Mouse (Mus musculus) heart, embryonic 10.5 days (tissue): ENCODE measurements around the gene E130218I03Rik. TPM values are rescaled to one million over a fixed set of nuclear protein-coding genes. Genes with fewer than 3 reads are reported as not detected.
A peak's percentile ranks its signal among the peaks of the same experiment; 100 is the strongest.

ENCODE experiments used
- DNase-seq: peaks from one replicate; pipeline ENCODE4 v3.0.0-alpha.2; 2017; ENCODE audit warnings: low spot score
- H3K27ac ChIP-seq: fragments of 300-500 bp; sonication (generic); 2 replicates; pipeline ENCODE4 v1.5.1; 2016; ENCODE audit warnings: mild to moderate bottlenecking
- H3K27me3 ChIP-seq: fragments of 300-500 bp; sonication (generic); 2 replicates; pipeline ENCODE4 v1.6.1; 2016; ENCODE audit warnings: mild to moderate bottlenecking; ENCODE audit not compliant: poor library complexity, insufficient read depth, severe bottlenecking
- H3K36me3 ChIP-seq: fragments of 300-500 bp; sonication (generic); 2 replicates; pipeline ENCODE4 v1.6.1; 2016; ENCODE audit warnings: mild to moderate bottlenecking, moderate library complexity
- H3K4me1 ChIP-seq: fragments of 300-500 bp; sonication (generic); 2 replicates; pipeline ENCODE4 v1.6.1; 2016; ENCODE audit warnings: mild to moderate bottlenecking
- H3K4me3 ChIP-seq: fragments of 300-500 bp; sonication (generic); 2 replicates; pipeline ENCODE4 v1.5.1; 2016; ENCODE audit warnings: mild to moderate bottlenecking, moderate library complexity
- H3K9me3 ChIP-seq: fragments of 300-500 bp; sonication (generic); 2 replicates; pipeline ENCODE4 v1.6.1; 2016; ENCODE audit warnings: mild to moderate bottlenecking, moderate library complexity
- WGBS: fragments of 180-500 bp; shearing (Covaris S2); methylation state at CpG from one replicate; pipeline ENCODE4 v1.1.7; 2016; 5-methylcytosine and 5-hydroxymethylcytosine counted together
- polyA plus RNA-seq: library from polyadenylated mRNA; unstranded; fragments of >200 nt; fragmentation: Nextera tagmentation; extraction: Ambion mirVana; gene quantifications from 2 replicates; pipeline ENCODE4 v1.2.1, GENCODE M21; 2016

Gene E130218I03Rik
- polyA plus RNA-seq, 1 experiment from 2014 or later, result 0.19 TPM

- no peaks in the 10 kb centered on the region for H3K9me3 ChIP-seq
- H3K27ac ChIP-seq, result peak overlapping the region; percentile 77
- H3K27me3 ChIP-seq, result no peaks in the 10 kb centered on the region
- H3K4me1 ChIP-seq, result peaks cover 4% of the 10 kb centered on the region; the same call in 1 of the 2 replicates
- 2% methylated on average over 14 of the region's 14 CpGs for WGBS
- peaks cover 28% of the 10 kb centered on the region for H3K36me3 ChIP-seq
- peak overlapping the region; percentile 52 for H3K4me3 ChIP-seq
- peak; percentile 93 for DNase-seq
Observed at GRCm38 (mm10) chr4:134273417-134274345, 30.2 kb downstream of the E130218I03Rik start.

- H3K36me3 ChIP-seq, result peaks cover 43% of the 10 kb centered on the region
- H3K4me1 ChIP-seq, result peaks cover 41% of the 10 kb centered on the region
- 46% methylated on average over 2 of the region's 2 CpGs for WGBS
- H3K9me3 ChIP-seq, result no peaks in the 10 kb centered on the region
- H3K4me3 ChIP-seq, result no peak overlapping the region
- no peaks in the 10 kb centered on the region for H3K27me3 ChIP-seq
- no peak overlapping the region; the same call in 1 of the 2 replicates for H3K27ac ChIP-seq
- no peak for DNase-seq
Observed at GRCm38 (mm10) chr4:134284942-134285341, 41.5 kb downstream of the E130218I03Rik start.

DNA sequence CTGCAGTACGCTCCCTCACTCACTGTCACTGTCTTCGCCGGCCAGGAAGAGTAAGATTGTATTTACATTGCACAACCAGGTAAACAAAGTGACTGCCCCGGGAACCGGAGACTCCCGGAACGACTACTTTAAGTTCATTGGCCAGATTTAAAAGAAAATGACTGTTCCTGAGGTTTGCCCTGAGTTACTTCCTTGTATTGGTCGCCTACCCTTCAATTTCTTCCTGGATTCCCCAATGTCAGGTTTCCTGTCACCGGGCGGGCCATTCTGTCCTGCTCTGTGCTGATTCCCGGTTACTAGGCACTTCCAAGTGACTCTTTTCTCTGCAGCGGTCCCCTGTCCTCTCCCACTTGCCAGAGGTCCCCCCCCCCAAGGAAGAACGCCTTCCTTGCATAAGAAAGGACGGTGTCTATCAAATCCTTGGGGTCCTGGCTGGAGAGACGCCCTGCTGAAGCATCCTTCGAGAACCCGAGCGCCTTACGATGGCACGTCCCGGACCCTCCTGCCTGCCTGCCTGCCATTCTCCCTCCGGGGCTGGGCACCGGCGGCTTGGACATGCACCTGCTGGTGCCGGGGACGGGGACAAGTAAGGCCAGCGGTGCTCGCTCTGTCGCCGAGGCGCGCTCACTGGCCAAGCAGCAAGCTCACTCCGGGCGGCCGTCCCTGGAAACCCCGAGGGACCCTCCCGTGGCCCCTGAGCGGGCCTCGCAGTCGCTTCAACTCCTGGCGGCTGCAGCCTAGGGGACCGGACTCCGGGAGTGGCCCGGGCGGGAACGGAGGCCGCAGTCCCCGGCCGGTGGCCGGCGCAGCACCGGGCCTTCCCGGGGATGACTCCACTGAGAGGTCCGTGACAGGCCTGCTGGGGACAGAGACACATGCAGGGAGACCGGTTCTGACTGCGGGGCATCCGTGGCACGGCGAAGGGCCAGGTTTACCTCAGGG lies 43.0 kb downstream of the E130218I03Rik start:
- peak; percentile 84 for DNase-seq
- no peaks in the 10 kb centered on the region for H3K9me3 ChIP-seq
- WGBS, result 3% methylated on average over 59 of the region's 59 CpGs
- peak overlapping the region; percentile 99 for H3K27ac ChIP-seq
- H3K27me3 ChIP-seq, result no peaks in the 10 kb centered on the region
- H3K36me3 ChIP-seq, result peaks cover 32% of the 10 kb centered on the region
- peak overlapping the region; percentile 99 for H3K4me3 ChIP-seq
- H3K4me1 ChIP-seq, result peaks cover 41% of the 10 kb centered on the region

DNA sequence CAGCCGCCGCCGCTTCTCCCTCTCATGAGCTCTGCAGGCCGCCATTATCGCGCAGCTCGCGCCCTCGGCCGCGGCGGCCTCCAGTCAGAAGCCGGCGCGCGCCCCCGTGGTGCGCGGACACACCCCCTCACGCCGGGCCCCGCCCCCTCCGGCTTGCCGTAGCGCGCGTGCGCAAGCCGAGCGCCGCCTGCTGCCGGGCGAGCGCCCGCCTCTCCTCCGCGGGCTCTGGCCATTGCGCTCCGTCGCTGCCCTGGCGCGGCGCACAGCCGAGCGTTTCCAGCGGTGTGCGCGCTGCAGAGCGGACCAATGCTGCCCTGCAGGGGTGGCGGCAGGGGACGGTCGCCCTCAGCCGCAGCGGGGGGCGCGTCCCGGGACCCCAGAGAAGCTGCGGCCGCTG lies 43.7 kb downstream of the E130218I03Rik start:
- Histone ChIP-seq H3K4me1 (peaks cover 44% of the 10 kb centered on the region), H3K27ac (peak overlapping the region; percentile 99), H3K9me3 (no peaks in the 10 kb centered on the region), H3K36me3 (peaks cover 27% of the 10 kb centered on the region), H3K27me3 (no peaks in the 10 kb centered on the region), H3K4me3 (peak overlapping the region; percentile 99)
- WGBS, result under 1% methylated on average over 59 of the region's 59 CpGs
- peak; percentile 95 for DNase-seq

GRCm38 (mm10) chr4:134287575-134288025 lies 44.1 kb downstream of the E130218I03Rik start, which contains the start of gene Pdik1l:
Gene Pdik1l (minus strand): TSS chr4:134287895.
- H3K36me3 ChIP-seq, result peaks cover 22% of the 10 kb centered on the region
- peak within 1 kb of the TSS; percentile 99 for H3K27ac ChIP-seq
- peaks cover 49% of the 10 kb centered on the region for H3K4me1 ChIP-seq
- peak within 1 kb of the TSS; percentile 99 for H3K4me3 ChIP-seq
- H3K9me3 ChIP-seq, result no peaks in the 10 kb centered on the region
- H3K27me3 ChIP-seq, result no peaks in the 10 kb centered on the region
- DNase-seq, result peak; percentile 90
- WGBS, result under 1% methylated on average over 43 of the region's 43 CpGs

DNA sequence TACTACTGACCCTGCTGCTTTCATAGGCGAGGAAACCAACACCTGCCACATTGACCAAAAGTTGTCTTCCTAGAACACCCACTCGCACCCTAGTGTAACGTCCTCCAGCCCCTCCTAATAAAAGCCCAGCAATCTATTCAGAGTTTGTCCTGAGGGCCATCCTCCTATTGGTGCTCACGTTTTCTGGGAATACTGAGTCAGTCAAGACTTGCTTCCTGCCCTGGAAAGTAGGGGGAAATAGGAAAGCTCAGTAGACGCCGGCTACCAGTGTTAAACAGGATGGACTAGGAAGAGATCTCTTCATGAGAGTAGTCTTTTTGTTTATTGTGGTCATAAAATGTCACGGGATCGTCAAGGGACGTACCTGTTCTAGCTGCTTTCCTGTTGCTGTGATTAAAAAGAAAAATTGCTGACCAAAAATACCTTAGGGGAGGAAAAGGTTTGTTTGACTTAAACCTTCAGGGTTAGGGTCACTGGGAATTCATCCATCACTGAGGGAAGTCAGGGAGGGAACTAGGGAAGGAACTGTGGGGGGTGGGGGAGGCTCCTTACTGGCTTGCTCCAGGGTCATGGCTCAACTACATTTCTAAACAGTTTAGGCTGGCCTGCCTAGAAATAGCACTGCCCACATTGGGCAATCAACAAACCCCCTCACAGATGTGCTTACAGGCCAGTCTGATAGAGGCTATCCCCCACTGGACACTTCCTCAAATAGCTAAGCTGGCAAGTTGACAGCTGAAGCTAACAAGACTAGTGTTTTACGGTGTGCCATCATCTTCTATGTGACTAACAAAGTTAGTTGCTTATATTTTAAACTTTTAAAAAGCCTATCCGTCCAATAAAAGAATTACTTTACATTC lies 45.2 kb downstream of the E130218I03Rik start:
- Histone ChIP-seq H3K36me3 (peaks cover 12% of the 10 kb centered on the region), H3K4me3 (peak overlapping the region; percentile 99), H3K27me3 (0 out of 2 replicates have a peak, but pooled peaks cover 4% of the 10 kb centered on the region), H3K4me1 (peaks cover 59% of the 10 kb centered on the region), H3K27ac (peak overlapping the region; percentile 99), H3K9me3 (no peaks in the 10 kb centered on the region)
- no peak for DNase-seq
- 42% methylated on average over 11 of the region's 11 CpGs for WGBS

DNA sequence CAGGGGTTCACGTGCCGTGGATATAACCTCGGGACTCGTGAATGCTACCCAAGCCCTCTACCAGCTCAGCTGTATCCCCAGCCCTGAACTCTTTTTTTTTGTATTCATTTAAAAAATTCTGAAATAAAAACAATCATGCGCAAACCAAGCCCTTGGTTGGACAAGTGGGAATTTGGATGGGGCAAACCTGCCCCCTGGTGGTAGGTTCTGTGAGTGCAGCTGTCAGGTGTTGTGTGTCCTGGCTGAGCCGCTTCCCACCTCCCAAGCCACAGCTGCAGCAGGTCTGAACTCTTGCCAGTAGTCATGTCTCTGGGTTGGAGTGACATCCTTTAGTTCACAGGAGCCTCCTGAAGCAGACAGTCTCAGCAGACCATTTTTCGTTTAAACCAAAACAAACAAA lies 48.6 kb downstream of the E130218I03Rik start:
- WGBS, result 28% methylated on average over 7 of the region's 7 CpGs
- Histone ChIP-seq H3K4me1 (peaks cover 51% of the 10 kb centered on the region), H3K27me3 (0 out of 2 replicates have a peak, but pooled peaks cover 4% of the 10 kb centered on the region), H3K36me3 (no peaks in the 10 kb centered on the region), H3K9me3 (no peaks in the 10 kb centered on the region), H3K4me3 (no peak overlapping the region), H3K27ac (peak overlapping the region; percentile 86; the same call in 1 of the 2 replicates)
- peak; percentile 91 for DNase-seq

- H3K27ac ChIP-seq, result peak overlapping the region; percentile 86
- 0 out of 2 replicates have a peak, but pooled peaks cover 4% of the 10 kb centered on the region for H3K27me3 ChIP-seq
- DNase-seq, result no peak
- H3K4me3 ChIP-seq, result peak overlapping the region; percentile 5
- 43% methylated on average over 18 of the region's 18 CpGs for WGBS
- H3K36me3 ChIP-seq, result no peaks in the 10 kb centered on the region
- no peaks in the 10 kb centered on the region for H3K9me3 ChIP-seq
- H3K4me1 ChIP-seq, result peaks cover 45% of the 10 kb centered on the region
Observed at GRCm38 (mm10) chr4:134293061-134293691, 49.7 kb downstream of the E130218I03Rik start.

DNA sequence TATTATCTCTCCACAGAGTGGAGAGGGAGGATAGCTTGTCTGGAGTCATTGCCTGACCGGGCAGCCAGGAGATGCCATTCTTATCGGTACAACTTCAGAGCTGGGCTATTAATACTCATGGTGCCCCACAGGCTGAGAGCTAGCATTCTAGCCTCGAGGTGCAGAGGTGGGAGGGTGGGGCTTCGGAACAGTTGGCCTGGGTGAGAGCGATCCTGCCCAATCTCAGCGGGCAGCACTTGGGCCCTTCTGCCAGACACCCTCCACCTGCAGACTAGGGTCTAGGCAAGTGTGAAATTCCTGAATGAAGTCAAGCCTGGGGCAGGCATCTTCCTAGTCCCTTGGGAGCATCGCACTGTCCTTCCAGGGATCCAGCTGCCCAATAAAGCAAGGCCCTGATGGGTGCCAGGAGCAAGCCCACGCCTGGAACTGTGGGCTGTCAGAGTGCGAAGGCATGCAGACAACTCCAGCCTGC lies 50.3 kb downstream of the E130218I03Rik start:
- peak; percentile 94 for DNase-seq
- Histone ChIP-seq H3K27me3 (0 out of 2 replicates have a peak, but pooled peaks cover 4% of the 10 kb centered on the region), H3K4me3 (peak overlapping the region; percentile 5), H3K36me3 (no peaks in the 10 kb centered on the region), H3K9me3 (no peaks in the 10 kb centered on the region), H3K4me1 (peaks cover 40% of the 10 kb centered on the region), H3K27ac (peak overlapping the region; percentile 86)
- 21% methylated on average over 9 of the region's 9 CpGs for WGBS
